Mouse (Mus musculus): Measurements from ENCODE around the gene Usp13.

DNA sequence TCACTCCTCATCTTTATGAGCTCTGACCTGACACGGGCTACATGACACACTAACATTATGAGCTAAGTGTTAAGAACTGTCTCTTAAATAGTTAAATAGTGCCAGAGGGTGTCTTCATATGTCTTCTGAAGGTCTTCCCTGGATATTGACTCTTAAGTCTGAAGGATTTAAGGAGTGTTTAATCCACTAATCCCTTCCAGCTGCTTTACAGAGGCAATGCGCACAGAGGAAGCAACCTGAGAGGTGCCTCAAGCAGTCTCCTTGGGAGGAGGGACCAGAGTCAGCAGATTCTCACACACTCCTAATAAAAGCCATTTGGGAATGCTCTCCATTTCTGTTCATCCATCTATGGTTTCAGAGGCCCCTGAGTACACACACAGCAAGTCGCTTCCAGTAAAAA is 167.8 kb downstream of the Usp13 start:
- no peak for TF ChIP-seq E2F4 (IDR thresholded peaks at IDR 0.05; ENCODE audit: insufficient read depth)
- TF ChIP-seq POLR2A (IDR thresholded peaks at IDR 0.05; ENCODE audit: insufficient read length, low read depth) = no peak
- no peak for TF ChIP-seq TCF12 (IDR thresholded peaks at IDR 0.05; ENCODE audit: insufficient read depth, poor library complexity, severe bottlenecking)
- TF ChIP-seq MYOG (IDR thresholded peaks at IDR 0.05; ENCODE audit: control insufficient read depth in 1 of 3, insufficient read depth in 1 of 3, insufficient read length in 2 of 3, low read depth in 2 of 3) = no peak
- no peak for TF ChIP-seq MAX (IDR thresholded peaks at IDR 0.05; ENCODE audit: low read depth)
